Mouse (Mus musculus): ENCODE data around the gene Gm21905.

Gene Gm21905

DNA sequence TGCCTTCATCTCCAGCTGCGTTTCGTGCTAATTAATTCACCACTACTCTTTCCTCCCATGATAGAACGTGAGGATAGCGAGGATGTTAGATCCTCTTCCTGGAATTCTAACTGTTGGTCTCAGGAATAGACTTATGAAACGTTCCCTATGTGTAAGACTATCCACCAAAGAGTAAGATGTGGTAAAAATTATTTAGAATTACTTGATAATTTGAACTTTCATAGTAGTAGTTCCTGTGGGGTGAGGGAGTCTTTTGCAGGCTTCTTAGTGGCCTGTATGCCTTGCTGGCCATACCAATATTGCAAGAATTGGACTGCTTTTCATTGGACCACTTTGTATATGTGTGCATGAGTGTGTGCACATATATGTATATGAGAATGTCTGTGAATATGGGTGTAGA, at the start of gene Gm21905:
Gene Gm21905, minus strand, starts transcription at position 101 of the 400 bp plus-strand sequence.
- DNase-seq = no peak

DNA sequence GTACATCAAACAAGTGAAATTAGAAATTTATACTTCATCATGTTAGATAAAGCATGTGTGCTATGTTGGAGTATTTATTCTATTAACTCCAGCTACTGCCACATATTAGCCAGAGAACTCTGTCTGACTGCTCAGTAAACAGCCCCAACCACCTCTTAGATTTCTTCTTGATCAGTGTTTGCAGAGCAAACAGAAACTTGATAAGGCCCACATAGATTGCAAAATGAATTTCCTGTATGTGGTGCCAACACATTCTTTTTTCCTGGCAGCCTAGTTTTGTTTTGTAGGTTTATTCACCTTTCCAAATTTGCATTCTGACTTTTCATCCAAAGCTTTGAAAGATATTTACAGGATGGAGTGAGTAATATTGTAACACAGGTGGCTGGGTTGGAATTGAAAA, 44.2 kb upstream of the Gm21905 start:
- DNase-seq = no peak

DNA sequence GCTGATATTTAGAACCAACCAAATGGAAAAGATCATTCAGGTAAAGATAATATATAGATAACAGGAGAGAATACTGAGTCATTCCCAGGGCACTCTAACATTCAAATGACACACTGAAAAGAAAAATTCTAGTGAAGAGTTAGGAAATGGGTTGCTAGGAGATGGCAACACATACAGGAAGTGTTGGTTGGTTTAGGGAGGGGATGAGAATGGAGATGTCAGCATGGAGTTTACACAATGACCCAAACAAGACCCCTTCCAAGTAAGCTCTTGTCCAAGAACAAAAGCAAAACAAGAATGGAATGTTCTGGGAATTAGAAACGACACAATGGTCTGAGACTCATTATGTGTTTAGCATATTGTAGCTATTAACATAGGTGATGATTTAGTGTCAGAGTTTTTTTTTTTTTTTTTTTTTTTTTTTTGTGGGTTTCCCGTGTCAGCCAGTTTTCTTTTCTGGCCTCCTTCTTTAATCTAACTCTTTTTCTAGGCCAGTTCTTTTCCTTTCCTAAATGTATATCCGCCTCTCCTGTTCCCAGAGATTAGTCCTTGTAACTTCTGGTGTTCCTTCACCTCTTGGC, 35.8 kb upstream of the Gm21905 start:
- no peak for DNase-seq

DNA sequence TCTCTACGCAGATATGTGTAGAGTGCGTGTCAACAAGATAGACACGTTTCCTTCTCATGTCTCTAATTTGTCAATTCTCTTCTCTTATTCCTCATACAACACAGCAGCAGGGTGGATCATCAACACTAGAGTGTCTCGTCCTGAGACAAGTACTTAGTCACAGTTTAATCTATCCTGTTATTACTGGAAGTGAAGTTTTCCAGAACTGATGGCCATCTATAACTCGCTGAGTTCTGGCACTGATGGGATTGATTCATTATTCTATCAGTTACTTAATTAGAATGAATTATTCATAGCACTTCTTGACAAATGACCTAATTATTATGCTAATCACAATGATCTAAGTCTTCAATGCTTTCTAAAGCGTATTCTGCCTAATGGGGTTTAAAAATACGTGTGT, 23.3 kb upstream of the Gm21905 start:
- no peak for DNase-seq

DNA sequence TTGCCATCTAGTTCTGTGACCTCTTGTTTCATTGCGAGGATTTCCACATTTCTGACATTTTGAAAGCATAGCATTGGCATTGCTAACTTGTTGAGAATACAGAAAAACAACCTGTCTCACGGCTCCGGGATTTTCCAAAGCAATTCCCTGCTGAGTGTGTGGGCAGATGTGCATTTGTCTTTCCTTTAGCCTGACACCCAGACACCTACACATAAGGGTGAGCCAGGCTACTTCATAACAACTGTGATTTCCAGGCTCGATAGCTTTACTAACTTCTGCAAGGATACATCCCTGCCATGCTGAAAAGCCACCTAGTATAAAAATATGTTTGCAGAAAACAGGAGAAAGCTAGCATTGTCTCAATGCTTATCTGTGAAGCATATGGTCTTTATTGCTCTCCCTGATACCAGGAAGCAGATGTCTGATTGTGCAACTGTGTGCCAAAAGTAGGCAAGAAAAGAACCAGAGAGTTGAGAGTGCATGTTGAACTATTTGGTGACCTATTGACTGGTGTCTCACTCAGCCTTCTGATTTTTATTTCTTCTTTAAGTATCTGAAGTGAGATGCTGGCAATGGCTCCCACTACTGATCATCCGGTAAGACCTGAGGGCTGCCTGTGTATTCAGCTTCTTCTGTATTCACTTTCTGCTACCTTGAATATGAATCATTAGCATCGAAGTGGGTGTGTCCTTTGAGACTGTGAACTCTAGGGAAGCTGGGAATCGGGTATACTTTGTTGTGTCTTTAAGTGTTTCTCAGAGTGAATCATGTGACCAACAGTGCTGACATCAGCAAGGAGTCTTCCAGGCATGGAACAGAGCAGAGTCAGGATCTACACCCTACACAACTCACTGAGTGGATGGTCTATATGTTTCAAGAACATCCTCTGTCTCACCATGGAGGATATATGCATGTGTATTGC, 15.7 kb upstream of the Gm21905 start:
- no peak for DNase-seq

DNA sequence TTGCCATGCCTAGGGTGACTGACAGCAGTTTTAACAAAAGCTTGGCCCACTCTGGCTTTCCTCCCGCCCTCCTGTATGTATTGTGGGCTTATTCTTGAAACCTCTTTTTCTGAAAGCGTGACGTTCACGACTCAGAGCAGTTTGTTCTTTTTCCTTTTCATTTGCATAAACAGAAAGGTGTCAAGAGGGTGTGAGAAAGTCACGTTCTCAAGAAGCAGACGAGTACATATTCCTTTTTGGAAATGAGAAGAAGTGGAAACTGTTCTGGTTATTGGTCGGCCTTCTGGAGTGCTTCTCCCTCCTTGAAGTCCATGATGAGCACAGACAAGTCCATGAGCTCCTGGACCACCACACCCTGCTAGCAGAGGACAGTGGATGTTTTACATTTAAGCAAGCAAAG, 9.3 kb upstream of the Gm21905 start:
- DNase-seq = no peak

DNA sequence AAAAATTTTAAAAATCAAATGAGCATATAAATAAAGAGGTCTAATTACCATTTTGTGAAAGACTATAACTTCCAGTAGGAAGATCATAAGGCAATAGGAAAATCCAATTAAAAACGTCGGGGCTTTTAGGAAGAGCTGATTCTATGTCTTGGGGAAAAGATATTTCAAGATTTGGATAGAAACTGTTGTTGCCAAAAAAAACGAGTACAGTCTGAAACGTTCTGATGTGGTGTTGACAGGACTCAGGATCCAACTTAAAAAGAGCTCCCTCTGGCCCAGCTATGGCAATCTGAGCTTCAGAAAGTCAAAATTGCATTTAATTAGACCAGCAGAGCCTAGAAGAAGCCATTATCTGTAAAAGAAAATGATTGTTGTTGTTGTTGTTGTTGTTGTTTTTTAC, 7.9 kb upstream of the Gm21905 start:
- no peak for DNase-seq

DNA sequence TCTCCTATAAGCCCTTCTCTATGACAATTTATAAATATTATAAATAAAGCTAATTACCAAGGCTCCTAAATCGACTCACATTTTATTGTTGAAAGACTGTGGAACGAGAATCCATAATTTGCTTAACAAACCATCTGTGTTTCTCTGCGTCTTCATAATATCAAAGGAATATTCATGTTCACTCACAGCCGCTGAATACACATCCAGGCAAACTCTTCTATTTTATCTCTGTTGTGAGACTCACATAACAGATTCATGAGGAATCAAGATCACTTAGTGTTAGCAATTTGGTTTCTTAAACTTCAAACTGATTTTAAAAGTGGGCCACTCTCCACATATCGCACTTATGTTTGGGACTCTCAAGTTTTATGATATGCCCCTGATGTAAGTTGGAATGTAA, 1.9 kb upstream of the Gm21905 start:
- DNase-seq = no peak

DNA sequence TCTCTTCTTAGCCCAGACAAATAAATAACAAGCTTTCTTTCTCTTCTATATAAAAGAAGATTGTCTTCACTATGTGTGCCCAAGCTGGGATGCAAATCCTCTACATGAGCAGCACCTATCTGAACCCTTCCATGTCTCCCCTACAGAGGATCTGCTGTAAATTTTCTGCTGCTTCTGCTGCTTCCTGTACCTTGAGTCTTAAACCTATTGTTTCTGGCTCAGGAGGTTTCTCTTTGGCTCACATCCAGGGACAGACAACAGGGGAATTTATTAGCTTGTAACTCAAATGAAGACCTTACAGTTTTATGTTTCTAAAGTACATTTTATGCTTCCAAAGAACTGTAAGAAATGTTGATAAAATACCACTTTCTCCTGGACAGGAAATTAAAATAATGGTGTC, 785 bp upstream of the Gm21905 start:
- DNase-seq = no peak

DNA sequence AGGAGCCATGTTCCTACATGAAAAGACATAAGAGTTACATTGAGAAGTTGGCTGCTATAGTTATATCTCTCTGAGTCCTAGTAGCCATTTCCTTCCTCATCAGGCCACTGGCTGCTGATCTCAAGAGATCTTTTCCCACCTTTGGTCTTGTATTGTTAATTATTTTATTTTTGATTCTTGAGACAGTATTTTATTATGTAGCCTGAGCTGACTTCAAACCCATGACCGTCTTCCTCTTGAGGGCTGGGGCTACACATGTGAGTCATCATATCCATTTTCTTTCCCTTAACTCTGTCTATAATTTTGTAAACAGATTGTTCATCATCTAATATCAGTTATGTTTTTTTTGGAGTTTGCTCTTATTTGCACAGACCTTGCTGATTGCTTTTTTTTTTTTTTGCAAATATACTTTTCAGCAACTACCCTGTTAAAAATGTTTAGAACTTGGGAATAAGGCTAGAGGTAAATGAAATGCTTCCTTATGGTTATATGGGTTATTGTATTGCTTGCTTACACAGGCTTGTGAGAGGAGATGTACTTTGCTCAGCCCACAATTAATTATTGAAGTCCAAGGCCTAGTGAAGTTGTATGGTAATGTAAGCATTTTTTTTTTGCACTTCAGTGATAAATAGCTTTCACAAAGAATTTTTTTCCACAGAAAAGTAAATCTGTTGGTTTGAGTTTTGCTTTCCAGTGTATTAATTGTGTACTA, 2.0 kb downstream of the Gm21905 start:
- no peak for DNase-seq

DNA sequence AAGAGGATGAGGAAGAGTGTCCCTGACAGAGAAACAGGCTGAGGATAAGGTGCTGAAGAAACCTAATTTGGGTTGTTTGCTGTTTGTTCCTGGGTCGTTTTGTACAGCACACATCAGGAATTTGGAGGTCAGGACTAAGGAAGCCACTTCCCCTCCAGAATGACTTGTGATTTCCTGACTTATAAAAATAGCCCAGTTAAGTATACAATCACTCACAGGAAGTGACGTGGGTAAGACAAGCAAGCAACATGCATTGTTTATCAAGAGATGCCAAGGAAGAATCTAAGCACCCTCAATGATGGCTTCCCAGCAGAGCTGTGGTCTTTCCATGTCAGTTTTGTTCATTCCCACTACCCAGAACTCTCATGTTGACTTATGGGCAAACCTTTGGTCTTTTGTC, 3.0 kb downstream of the Gm21905 start:
- DNase-seq = no peak

DNA sequence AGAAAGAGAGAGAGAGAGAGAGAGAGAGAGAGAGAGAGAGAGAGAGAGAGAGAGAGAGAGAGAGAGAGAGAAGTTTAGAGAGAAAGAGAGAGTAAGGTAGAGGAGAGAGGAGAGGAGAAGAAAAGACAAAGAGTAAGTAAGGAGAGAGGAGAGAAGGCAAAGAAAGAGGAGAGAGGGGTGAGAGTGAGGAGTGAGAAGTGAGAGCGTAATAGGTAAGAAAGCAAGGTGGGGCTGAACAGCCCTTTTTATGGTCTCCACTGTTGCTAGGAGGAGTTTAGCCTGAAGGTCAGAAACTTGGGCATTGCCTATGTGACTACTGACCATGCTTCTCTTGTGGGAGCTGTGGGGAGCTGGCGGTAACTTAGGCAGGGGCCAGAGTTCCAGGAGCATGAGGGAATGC, 4.9 kb downstream of the Gm21905 start, which contains the start of gene Gm5108:
Gene Gm5108, plus strand, starts transcription at position 301 of the 400 bp plus-strand sequence.
- no peak for DNase-seq

DNA sequence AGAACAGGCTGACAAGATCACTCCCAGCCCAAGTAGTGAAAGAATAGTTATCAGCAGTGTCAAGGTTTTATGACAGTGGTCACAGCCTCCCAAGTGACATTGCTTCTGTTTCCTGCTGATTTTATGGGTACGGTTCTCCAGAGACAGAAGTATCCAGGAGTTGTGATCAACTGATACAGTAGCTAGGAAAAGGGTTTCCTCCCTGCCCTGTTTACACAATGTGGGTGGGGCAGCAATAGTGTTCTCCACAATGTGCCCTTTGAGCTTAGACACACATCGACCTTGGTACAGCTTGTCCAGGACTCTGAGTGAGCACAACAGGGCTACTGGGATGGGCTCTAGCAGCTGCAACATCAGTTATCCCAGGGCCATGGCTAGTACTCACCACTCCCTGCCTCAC, 14.6 kb downstream of the Gm21905 start:
- DNase-seq = no peak

DNA sequence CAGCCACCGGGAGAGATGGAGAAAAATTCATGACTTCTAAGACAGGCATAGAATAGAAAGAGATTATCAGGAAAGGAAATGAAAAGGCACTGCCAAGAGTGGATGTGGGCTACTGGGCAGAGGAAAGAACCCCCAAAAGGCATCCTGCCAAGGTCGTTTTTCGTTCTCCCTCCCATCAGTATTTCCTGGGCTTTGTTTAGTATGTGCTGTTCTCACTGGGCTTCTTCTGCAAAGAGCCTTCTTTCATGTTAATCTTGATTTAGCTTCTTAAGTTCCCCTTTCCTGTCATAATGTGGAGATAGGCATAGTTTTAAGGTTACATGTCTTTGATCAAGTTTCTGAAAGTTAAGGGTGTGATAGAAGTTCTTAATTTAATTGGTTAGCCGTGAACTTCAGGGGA, 15.6 kb downstream of the Gm21905 start:
- DNase-seq = peak; percentile 9

DNA sequence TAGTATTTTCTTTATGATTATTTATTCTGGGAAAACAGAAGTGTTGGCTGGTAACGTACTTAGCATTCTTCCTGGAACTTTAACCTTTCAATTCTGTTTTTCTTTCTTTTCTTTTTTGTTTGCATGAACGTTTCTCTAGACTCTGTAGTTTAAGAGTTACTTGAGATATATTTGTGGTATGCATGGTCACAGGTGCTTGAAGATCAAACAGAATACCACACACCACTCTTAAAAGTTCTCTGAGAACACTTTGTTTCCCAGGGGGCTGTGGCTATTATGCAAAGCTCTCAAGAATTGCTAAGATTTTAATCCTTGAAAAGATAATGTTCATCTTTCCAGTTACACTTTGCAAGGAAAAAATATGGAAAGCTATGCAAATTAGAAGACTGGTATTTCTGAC, 41.7 kb downstream of the Gm21905 start:
- DNase-seq = no peak

DNA sequence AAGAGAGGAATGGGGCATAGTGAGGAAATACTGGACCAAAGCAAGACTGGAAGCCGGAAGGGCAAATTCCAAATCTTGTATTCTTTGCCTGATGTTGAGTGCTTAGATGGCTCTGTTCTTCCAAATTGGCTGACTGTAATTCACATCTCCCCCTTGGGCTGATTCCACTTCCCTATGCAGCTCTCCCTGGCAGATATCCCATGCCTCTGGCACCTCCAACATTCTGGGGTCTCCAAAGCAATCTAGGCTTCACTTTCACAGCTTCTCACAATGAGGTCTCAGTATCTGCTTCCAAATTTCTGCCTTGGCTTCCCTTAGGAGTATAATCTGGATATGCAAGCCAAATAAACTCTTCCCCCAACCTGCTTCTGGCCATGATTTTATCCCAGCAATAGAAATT, 47.3 kb downstream of the Gm21905 start:
- DNase-seq = no peak

DNA sequence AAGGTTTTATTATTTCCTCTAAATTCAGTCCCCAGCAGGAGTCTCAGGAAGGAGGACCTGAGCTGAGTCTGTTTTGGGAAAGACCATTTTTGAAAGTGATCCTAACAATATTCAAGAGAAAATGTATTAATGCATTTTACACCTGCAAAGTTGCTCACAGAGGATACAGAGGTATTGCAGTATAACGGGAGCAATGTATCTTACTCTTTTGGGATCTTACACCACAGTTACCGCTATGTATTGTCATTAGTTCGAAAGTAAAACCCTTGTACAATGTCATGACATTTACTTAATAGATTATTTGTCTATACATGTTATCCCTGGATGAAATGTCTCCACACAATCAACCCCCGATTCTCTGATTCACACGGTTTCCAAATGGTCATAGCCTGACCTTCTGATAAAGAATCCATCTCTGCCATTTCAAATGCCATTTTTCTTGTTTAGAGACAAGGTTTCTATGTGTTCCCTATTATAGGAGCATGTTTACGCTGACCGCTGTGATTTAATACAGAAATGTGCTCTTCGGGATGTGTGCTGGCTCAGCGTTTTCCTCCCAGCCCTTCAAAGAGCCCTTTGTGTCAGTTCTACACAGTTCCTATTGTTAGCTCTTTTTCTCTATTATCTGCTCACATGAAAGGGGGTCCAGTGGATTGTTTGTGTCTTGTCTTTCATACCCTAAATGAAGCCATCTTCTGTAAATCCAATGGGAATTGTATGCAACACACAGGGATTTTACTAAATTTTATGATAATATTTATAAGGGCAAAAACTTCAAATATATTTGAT, 61.6 kb downstream of the Gm21905 start:
- DNase-seq = no peak

DNA sequence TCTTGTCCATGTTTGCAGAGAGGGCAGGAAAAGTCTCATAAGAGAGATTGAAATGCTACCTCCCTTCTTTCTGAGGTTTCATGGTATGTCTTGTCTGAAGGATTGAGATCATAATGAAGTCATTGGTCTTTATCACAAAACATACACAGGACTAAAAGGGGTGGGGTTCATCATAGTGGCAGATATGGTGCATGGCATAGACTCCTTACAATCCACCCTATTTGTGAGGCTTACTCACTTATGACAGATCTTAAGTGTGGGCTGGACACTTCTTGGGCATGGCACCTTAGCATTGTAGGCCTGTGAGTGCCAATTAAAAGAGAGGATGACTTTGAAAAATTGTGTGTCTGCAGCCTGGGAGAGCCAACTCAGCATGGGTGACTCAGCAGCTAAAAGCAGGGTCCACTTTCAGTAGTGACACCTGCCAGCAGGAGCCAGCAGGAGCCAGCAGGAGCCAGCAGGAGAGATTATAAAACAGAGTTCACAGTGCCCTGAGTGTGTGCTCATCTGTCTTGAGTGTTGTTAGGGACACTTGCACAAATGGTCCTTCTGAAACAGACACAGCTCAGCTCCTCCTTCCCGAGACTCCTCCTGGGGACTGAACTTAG, 62.6 kb downstream of the Gm21905 start:
- DNase-seq = no peak
